Mouse (Mus musculus) liver, embryonic 11.5 days (tissue): Measurements from ENCODE around the gene Nelfb. TPM values are rescaled to one million over a fixed set of nuclear protein-coding genes. Genes with fewer than 3 reads are reported as not detected.

ENCODE experiments used
- ATAC-seq: fragments of 200-750 bp; cut with Nextera tagmentation; replicated peaks from 2 replicates; pipeline ENCODE4 v1.8.0; 2017; ENCODE audit warnings: moderate number of reproducible peaks, mild to moderate bottlenecking, moderate TSS enrichment, moderate library complexity; ENCODE audit not compliant: low FRiP score
- DNase-seq: peaks from one replicate; pipeline ENCODE4 v3.0.0-alpha.2; 2017; ENCODE audit warnings: low spot score
- H3K27ac ChIP-seq: fragments of 300-500 bp; sonication (generic); 2 replicates; pipeline ENCODE4 v1.5.1; 2014; ENCODE audit warnings: mild to moderate bottlenecking, low read depth, low read length, control low read depth
- H3K27me3 ChIP-seq: fragments of 300-500 bp; sonication (generic); replicated peaks from 2 replicates; pipeline ENCODE4 v1.6.1; 2014; ENCODE audit warnings: low read length, mixed read lengths; ENCODE audit not compliant: control insufficient read depth, insufficient read depth
- H3K36me3 ChIP-seq: fragments of 300-500 bp; sonication (generic); 2 replicates; pipeline ENCODE4 v1.6.1; 2014; ENCODE audit warnings: mild to moderate bottlenecking, low read length, moderate library complexity, mixed read lengths; ENCODE audit not compliant: control insufficient read depth, insufficient read depth
- H3K4me1 ChIP-seq: fragments of 300-500 bp; sonication (generic); replicated peaks from 2 replicates; pipeline ENCODE4 v1.6.1; 2014; ENCODE audit warnings: low read length, mixed read lengths; ENCODE audit not compliant: control insufficient read depth, insufficient read depth
- H3K4me2 ChIP-seq: fragments of 300-500 bp; sonication (generic); 2 replicates; pipeline ENCODE4 v1.6.1; 2014; ENCODE audit warnings: mild to moderate bottlenecking, control low read depth, moderate library complexity
- H3K4me3 ChIP-seq: fragments of 300-500 bp; sonication (generic); 2 replicates; pipeline ENCODE4 v1.5.1; 2014; ENCODE audit warnings: low read depth, low read length, control low read depth
- H3K9ac ChIP-seq: fragments of 300-500 bp; sonication (generic); 2 replicates; pipeline ENCODE4 v1.6.1; 2014; ENCODE audit warnings: low read depth, low read length, control low read depth
- H3K9me3 ChIP-seq: fragments of 300-500 bp; sonication (generic); 2 replicates; pipeline ENCODE4 v1.6.1; 2016; ENCODE audit warnings: low read length, inconsistent platforms, mixed read lengths; ENCODE audit not compliant: control insufficient read depth
- WGBS: fragments of 180-500 bp; shearing (Covaris S2); extraction: QIAGEN DNeasy Blood & Tissue Kit; methylation state at CpG from one replicate; pipeline ENCODE4 v1.1.7; 2014; 5-methylcytosine and 5-hydroxymethylcytosine counted together
- polyA plus RNA-seq: library from polyadenylated mRNA; unstranded; fragments of >200 nt; fragmentation: Nextera tagmentation; extraction: Ambion mirVana; gene quantifications from 2 replicates; pipeline ENCODE4 v1.2.1, GENCODE M21; 2014

Gene Nelfb
- polyA plus RNA-seq, 1 experiment from 2014 or later = 86.3 TPM

DNA sequence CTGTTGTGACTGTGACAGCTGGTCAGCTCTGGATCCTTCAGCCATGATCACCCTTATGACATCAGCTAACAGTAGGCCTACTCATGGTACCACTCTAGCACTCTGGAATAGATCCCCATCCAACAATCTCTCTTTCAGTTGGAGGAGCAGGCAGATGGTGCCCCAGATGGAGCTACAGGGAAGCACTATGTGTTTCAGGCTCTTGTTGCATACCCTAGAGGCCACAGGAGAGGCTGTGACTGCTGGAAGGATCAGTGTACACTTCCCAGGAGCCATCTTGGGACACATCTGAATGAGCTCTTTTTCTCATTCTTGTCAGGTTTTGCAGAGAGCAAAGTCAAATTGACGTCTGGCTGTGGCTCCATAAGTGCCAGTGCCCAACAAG lies 39.5 kb downstream of the Nelfb start:
- Histone ChIP-seq H3K36me3 (no peaks in the 10 kb centered on the region), H3K27ac (no peak overlapping the region), H3K4me1 (peaks cover 65% of the 10 kb centered on the region), H3K27me3 (no peaks in the 10 kb centered on the region; the same call in 1 of the 2 replicates), H3K9ac (no peak overlapping the region), H3K4me3 (no peak overlapping the region), H3K4me2 (no peak overlapping the region), H3K9me3 (no peaks in the 10 kb centered on the region)
- no peak for DNase-seq
- ATAC-seq = no peak
- WGBS = 70% methylated on average over 1 of the region's 1 CpGs

DNA sequence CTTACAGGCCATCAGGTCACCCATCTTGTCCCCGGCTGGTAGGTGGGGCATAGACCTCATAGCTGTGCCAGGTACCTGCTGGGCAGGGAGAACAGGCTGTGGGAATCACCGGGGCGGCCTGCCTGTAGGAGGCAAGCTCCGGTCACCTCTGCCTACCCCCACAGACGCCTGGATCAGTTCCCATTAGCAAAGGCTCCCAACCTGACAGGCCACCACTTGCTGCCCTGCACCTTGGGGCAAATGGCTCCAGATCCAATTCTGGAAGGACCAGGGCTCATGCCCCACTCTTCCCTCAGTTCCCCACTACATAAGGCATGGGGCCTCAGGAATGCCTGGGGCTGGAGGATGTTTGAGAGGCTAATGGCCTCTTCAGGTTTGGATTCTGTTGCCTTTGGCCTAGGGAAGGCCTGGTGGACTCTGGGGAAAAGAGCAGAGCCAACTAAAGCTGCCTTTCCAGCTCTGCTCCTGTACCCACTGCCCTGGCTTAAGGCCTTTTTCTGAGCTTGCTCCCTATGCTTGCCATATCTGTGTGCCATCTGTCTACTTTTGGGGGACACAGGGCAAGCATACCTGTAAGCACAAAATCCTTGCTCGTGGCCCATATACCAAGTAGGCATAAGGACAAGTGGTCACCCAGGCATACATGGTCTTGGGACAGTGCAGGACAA lies 40.1 kb downstream of the Nelfb start:
- ATAC-seq = no peak
- Histone ChIP-seq H3K9me3 (no peaks in the 10 kb centered on the region), H3K9ac (no peak overlapping the region), H3K36me3 (no peaks in the 10 kb centered on the region), H3K4me3 (no peak overlapping the region), H3K27ac (no peak overlapping the region), H3K27me3 (no peaks in the 10 kb centered on the region; the same call in 1 of the 2 replicates), H3K4me1 (peaks cover 64% of the 10 kb centered on the region), H3K4me2 (no peak overlapping the region)
- DNase-seq = no peak
- 82% methylated on average over 6 of the region's 6 CpGs for WGBS

DNA sequence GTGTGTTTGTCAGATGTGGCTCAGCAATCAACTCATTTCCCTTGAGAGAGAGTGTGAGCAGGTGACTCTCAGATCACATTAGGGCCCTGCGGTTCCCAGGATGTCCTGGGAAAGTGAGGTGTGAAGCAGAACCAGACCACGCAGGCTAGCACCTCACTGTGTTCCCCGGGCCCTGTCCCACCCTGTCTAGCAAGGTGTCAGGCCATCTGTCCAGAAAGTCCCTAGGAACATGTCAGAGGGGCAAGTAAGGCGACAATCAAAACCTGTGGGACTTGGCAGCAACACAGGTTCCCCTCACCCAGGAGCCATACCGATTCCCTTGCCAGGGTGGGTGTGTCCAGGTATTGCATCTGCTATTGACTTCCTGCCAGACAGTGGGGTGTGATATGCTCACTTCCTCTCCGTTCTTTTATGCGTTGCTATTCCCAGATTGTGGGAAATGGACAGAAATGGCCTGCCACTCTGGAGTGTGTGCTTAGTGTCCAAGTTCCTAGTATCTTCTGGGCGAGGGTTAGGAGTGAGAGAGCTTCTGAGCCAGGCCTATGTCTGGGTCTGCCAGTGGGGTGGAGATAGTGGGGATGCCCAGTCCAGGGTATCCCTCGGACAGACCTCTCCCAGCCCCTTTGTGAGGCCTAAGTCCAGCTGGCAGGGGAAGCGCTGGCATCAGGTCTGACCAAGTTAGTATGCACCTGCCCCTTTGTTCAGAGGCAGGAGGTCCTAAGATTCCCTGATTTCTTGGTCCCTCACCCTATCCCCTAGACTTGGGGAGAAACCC lies 40.8 kb downstream of the Nelfb start:
- no peak overlapping the region for H3K27ac ChIP-seq
- DNase-seq = no peak
- no peaks in the 10 kb centered on the region for H3K27me3 ChIP-seq
- WGBS = 58% methylated on average over 10 of the region's 10 CpGs
- H3K9ac ChIP-seq = no peak overlapping the region
- no peaks in the 10 kb centered on the region for H3K36me3 ChIP-seq
- H3K4me2 ChIP-seq = no peak overlapping the region
- no peaks in the 10 kb centered on the region for H3K9me3 ChIP-seq
- no peak overlapping the region for H3K4me3 ChIP-seq
- ATAC-seq = no peak
- peaks cover 57% of the 10 kb centered on the region for H3K4me1 ChIP-seq

DNA sequence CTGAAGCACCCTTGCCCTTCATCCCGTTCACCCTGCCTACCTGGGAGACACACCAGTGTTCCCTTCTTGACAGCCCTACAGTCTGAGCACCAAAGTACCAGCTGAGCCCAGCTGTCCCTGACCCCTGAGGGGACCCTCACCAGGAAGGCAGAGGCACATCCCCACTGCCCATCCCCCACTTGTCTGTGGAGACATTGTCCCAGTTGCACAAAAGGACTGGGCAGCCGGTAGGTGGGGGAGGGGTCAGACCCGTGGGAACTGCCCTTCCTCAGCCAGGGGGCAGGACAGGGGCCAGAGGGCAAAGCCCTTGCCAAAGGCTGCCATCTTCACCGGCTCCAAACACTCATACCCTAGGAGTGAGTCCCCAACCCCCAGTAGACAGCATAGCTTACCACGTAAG lies 41.5 kb downstream of the Nelfb start:
- Histone ChIP-seq H3K4me2 (no peak overlapping the region), H3K9me3 (no peaks in the 10 kb centered on the region), H3K4me1 (peaks cover 50% of the 10 kb centered on the region), H3K36me3 (no peaks in the 10 kb centered on the region), H3K4me3 (no peak overlapping the region), H3K27me3 (no peaks in the 10 kb centered on the region), H3K27ac (no peak overlapping the region), H3K9ac (no peak overlapping the region)
- ATAC-seq (no peak), DNase-seq (no peak)
- WGBS = 38% methylated on average over 5 of the region's 5 CpGs

DNA sequence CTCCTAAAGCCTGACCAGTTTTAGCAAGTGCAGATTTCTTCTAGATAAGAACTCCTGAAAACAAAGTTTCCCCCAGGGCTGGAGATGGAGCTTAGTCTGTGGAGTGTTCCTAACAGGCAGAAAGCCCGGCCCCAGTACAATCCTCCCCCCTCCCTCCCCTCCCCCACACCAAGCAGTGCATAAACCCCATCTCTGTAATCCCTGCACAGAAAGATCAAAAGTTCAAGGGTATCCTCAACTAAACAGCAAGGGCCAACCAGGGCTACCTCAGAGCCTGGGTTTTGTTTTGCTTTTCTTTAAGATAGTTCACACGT lies 42.7 kb downstream of the Nelfb start:
- H3K27ac ChIP-seq = peak overlapping the region; percentile 44
- peak overlapping the region; percentile 57 for H3K4me3 ChIP-seq
- WGBS = 23% methylated on average over 2 of the region's 2 CpGs

DNA sequence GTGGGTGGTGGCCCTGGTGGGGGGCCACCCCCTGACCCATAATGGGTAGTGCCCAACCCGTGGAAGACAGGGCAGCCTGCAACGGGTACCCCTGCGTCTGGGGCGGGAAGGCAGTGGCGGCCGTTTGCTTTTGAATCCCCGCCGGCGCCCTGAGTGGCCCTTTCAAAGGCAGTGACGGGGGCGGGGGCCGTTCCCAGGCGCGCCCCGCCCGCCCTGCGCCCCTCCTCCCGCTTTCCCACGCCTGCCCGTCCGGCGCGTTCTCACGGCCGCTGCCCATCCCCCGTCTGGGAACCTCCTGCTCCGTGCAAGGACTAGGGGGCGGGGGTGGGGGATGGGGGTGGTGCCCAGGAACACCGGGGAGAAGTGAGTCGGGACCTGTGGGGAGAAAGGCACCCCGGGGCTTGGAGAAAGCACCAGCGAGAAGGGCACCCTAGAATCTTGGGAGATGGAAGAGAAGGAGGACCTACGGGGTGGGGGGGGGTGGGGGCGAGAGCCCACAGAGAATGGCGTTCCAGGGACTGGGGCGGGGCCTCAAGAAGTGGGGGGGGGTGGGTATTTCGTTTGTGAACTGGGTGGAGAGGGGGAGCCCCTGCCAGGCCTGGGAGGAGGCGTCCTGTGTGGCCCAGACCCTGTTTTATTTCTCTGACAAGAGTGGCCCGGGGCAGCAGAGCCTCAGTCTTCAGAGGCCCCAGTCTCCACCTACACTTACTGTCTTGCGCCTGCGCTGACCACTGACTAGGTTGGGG lies 43.2 kb downstream of the Nelfb start:
- ATAC-seq (peak; percentile 71), DNase-seq (peak; percentile 63)
- 3% methylated on average over 32 of the region's 41 CpGs for WGBS
- Histone ChIP-seq H3K27ac (peak overlapping the region; percentile 44), H3K27me3 (no peaks in the 10 kb centered on the region), H3K36me3 (no peaks in the 10 kb centered on the region), H3K4me2 (peak overlapping the region; percentile 94), H3K9me3 (no peaks in the 10 kb centered on the region), H3K9ac (peak overlapping the region; percentile 72), H3K4me1 (peaks cover 37% of the 10 kb centered on the region), H3K4me3 (peak overlapping the region; percentile 57)

More for the DNA sequence above, 42.7 kb downstream of the Nelfb start:
- no peak for DNase-seq
- no peaks in the 10 kb centered on the region for H3K9me3 ChIP-seq
- H3K27me3 ChIP-seq = no peaks in the 10 kb centered on the region
- H3K4me2 ChIP-seq = peak overlapping the region; percentile 94
- no peaks in the 10 kb centered on the region for H3K36me3 ChIP-seq
- ATAC-seq = no peak
- peaks cover 39% of the 10 kb centered on the region for H3K4me1 ChIP-seq
- H3K9ac ChIP-seq = peak overlapping the region; percentile 72

DNA sequence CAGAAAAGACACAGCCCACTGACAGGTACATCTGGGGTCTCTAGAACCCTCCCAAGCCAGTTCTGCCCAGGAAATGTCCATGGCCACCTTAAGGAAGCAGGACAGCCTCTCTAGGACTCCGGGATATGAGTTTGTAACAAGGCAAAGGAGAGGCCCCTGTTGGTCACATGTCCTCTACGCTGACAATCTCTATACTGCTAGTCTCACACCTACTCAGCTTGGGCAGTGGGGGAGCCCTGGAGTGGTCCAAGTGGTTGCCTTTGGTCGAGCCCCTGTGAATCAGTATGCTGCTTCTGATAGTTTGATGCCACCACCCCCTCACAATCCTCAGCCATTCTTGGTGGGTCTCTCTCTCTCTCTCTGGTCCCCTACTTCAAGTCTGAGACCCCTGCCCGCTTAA lies 43.8 kb downstream of the Nelfb start:
- Histone ChIP-seq H3K27me3 (no peaks in the 10 kb centered on the region), H3K4me1 (peaks cover 31% of the 10 kb centered on the region), H3K27ac (peak overlapping the region; percentile 44; the same call in 1 of the 2 replicates), H3K36me3 (no peaks in the 10 kb centered on the region), H3K9me3 (no peaks in the 10 kb centered on the region), H3K9ac (peak overlapping the region; percentile 72), H3K4me2 (peak overlapping the region; percentile 94), H3K4me3 (peak overlapping the region; percentile 57)
- ATAC-seq (peak; percentile 50; the same call in 1 of the 2 replicates), DNase-seq (no peak)
- WGBS = 36% methylated on average over 4 of the region's 4 CpGs

DNA sequence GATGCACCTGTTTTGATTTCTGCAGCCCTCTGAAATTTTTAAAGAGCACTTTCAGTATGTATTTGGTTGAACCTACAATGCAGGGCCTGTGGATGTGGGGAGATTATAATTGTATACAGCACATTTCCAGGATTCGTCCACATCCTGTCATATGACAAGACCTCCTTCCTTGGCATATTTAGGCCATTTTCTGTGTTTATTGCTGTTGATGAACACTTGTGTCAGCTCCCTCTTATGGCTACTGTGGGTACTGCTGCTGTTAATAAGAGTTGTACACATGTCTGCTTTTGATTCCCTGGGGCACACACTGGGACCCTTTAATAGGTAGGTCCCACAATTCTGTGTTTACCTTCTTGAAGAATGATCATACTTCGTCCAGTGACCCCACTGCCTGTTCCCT lies 53.6 kb downstream of the Nelfb start:
- Histone ChIP-seq H3K9ac (no peak overlapping the region), H3K4me1 (no peaks in the 10 kb centered on the region), H3K4me2 (no peak overlapping the region), H3K36me3 (no peaks in the 10 kb centered on the region), H3K27me3 (no peaks in the 10 kb centered on the region), H3K9me3 (no peaks in the 10 kb centered on the region), H3K27ac (no peak overlapping the region), H3K4me3 (no peak overlapping the region)
- ATAC-seq = no peak
- WGBS = 32% methylated on average over 2 of the region's 2 CpGs
- DNase-seq = no peak
